8 mouse cellular contexts compared by ENCODE assay signal in genomic region chr11:96943746-96944304, GRCm38 (mm10). TPM values are rescaled to one million over a fixed set of nuclear protein-coding genes. Genes with fewer than 3 reads are reported as not detected.
DNase-seq lines count a peak whose midpoint lies in the region; ATAC-seq and TF ChIP-seq lines count a peak whose summit lies in the region.

Pnpo (minus strand) TSS chr11:96943986.

- peak within 1 kb of the TSS; percentile 54 for H3K4me3 ChIP-seq in cortical plate, adult 2 months (ENCODE audit: insufficient read depth, low read length)
- peak within 1 kb of the TSS; percentile 97 for H3K4me3 ChIP-seq in megakaryocyte, embryonic 14.5 days (replicated peaks)

- TF ChIP-seq CTCF in cortical plate, adult 2 months (IDR thresholded peaks at IDR 0.05; ENCODE audit: extremely low read depth, insufficient read depth, low read length), result no peak

- H3K27me3 ChIP-seq in megakaryocyte, embryonic 14.5 days (replicated peaks), result no peaks in the 10 kb centered on the region

- peak; percentile 91 for TF ChIP-seq POLR2A in cortical plate, adult 2 months (IDR thresholded peaks at IDR 0.05; ENCODE audit: extremely low read depth, insufficient read depth, low read length)

- H3K4me1 ChIP-seq in cortical plate, adult 2 months (ENCODE audit: control insufficient read depth, insufficient read depth, low read length), result peaks cover 1% of the 10 kb centered on the region; the same call in 1 of the 2 replicates
- peaks cover 86% of the 10 kb centered on the region for H3K4me1 ChIP-seq in megakaryocyte, embryonic 14.5 days

- peak; percentile 96 for ATAC-seq in activated CD4-positive, CD25-positive, alpha-beta regulatory T cell, adult 4 months

- no peak within 1 kb of the TSS for H3K27ac ChIP-seq in cortical plate, adult 2 months (ENCODE audit: insufficient read depth, low read length)

- peak; percentile 87 to 89 for DNase-seq in gastrocnemius, adult 8-10 months (ENCODE audit: low spot score in 2 of 2)
- DNase-seq in hindlimb bud, embryonic 11.5 days (ENCODE audit: extremely low spot score, low read depth, low spot score), result peak; percentile 91
- peak; percentile 71 to 95 for DNase-seq in left cerebral cortex, adult 8-10 months (ENCODE audit: low spot score in 2 of 2)
- DNase-seq in right cerebral cortex, postnatal 10 days (ENCODE audit: low spot score in 2 of 2), result peak; percentile 95 to 98
- DNase-seq in urinary bladder, postnatal 25 days (ENCODE audit: low spot score), result peak; percentile 77

- peaks cover 49% of the 10 kb centered on the region for H3K36me3 ChIP-seq in megakaryocyte, embryonic 14.5 days (replicated peaks; ENCODE audit: low read length)

- no peaks in the 10 kb centered on the region for H3K9me3 ChIP-seq in megakaryocyte, embryonic 14.5 days

RNA-seq across cellular contexts. Expression of gene Pnpo, which starts in this region (rescaled TPM):
- polyA plus RNA-seq in activated CD4-positive, CD25-positive, alpha-beta regulatory T cell, adult 4 months (2017; shearing (Covaris generic)), result 10 to 100 TPM; 25.6 to 33.4 TPM
- polyA plus RNA-seq in cortical plate, adult 2 months (2012; rRNA removed), result 40.8 and 41.4 TPM in 2 replicates
- 1 to 10 TPM; 7.4 to 9.3 (median 8.0) TPM for total RNA-seq in gastrocnemius, adult 8-10 months (2022)
- total RNA-seq in left cerebral cortex, adult 8-10 months (2022), result 10 to 100 TPM; 43.7 to 51.2 (median 48.6) TPM
- polyA plus RNA-seq in megakaryocyte, embryonic 14.5 days (2012; ENCODE audit: insufficient read depth, low replicate concordance), result 2.0 and 16.6 TPM in 2 replicates

Comparison
In these comparisons a context has a peak if more than half of its experiments do, and no peak if none do; other contexts are left out.
1. RNA of gene Pnpo (total RNA-seq): 43.7 to 51.2 TPM in left cerebral cortex, adult 8-10 months; 7.4 to 9.3 TPM in gastrocnemius, adult 8-10 months; every median in the first group is over 4 times any median in the second.
2. Peak in every context shown above with its lines, with median percentiles within 50 percentile points of each other: DNase-seq.